Mouse (Mus musculus) limb, embryonic 10.5 days (tissue): Measurements from ENCODE around the gene Chid1. TPM values are rescaled to one million over a fixed set of nuclear protein-coding genes. Genes with fewer than 3 reads are reported as not detected.

Source experiments
- DNase-seq: peaks from one replicate; pipeline ENCODE4 v3.0.0-alpha.2; 2017; ENCODE audit warnings: low spot score
- H3K27ac ChIP-seq: fragments of 300-500 bp; sonication (generic); 2 replicates; pipeline ENCODE4 v1.5.1; 2016; ENCODE audit warnings: mild to moderate bottlenecking
- H3K27me3 ChIP-seq: fragments of 300-500 bp; sonication (generic); 2 replicates; pipeline ENCODE4 v1.6.1; 2016; ENCODE audit warnings: low read depth, mild to moderate bottlenecking; ENCODE audit not compliant: poor library complexity, severe bottlenecking
- H3K36me3 ChIP-seq: fragments of 300-500 bp; sonication (generic); 2 replicates; pipeline ENCODE4 v1.6.1; 2016; ENCODE audit warnings: mild to moderate bottlenecking, moderate library complexity
- H3K4me1 ChIP-seq: fragments of 300-500 bp; sonication (generic); 2 replicates; pipeline ENCODE4 v1.6.1; 2016
- H3K4me3 ChIP-seq: fragments of 300-500 bp; sonication (generic); 2 replicates; pipeline ENCODE4 v1.5.1; 2016; ENCODE audit warnings: mild to moderate bottlenecking, moderate library complexity
- H3K9me3 ChIP-seq: fragments of 300-500 bp; sonication (generic); replicated peaks from 2 replicates; pipeline ENCODE4 v1.6.1; 2016; ENCODE audit warnings: mild to moderate bottlenecking
- WGBS: fragments of 180-500 bp; shearing (Covaris S2); methylation state at CpG from one replicate; pipeline ENCODE4 v1.1.7; 2016; 5-methylcytosine and 5-hydroxymethylcytosine counted together
- polyA plus RNA-seq: library from polyadenylated mRNA; unstranded; fragments of >200 nt; fragmentation: Nextera tagmentation; extraction: Ambion mirVana; gene quantifications from 2 replicates; pipeline ENCODE4 v1.2.1, GENCODE M21; 2016

The Chid1 gene
- polyA plus RNA-seq, 1 experiment from 2014 or later: 26.7 TPM

DNA sequence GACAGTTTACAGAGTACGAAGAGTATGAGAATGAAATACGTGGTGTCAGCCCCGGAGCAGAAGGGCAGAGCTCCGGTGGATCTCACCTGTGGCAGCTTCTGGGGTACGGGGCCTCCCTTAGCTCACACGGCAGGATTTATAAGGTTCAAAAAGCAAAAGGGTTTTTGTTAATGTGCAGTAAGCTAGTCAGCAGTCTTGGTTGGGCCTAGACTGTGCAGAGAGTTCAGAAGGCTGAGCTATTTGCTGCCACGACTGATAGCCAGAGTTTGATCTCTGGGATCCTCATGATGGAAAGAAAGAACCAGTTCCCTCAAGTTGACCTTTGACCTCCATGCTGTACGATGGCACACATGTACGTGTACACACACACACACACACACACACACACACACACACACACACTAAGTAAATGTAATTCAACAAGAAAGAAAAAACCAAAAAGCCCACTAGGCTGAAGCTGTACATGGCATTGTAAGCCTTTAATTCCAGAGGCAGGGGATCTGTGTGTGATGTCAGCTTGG lies 29.7 kb upstream of the Chid1 start:
- Histone ChIP-seq H3K27ac (no peak overlapping the region), H3K4me1 (peaks cover 5% of the 10 kb centered on the region), H3K9me3 (no peaks in the 10 kb centered on the region), H3K36me3 (peaks cover 13% of the 10 kb centered on the region; the same call in 1 of the 2 replicates), H3K27me3 (no peaks in the 10 kb centered on the region), H3K4me3 (no peak overlapping the region)
- WGBS: 88% methylated on average over 9 of the region's 9 CpGs
- DNase-seq: no peak

GRCm38 (mm10) chr7:141566587-141566986 lies 26.9 kb upstream of the Chid1 start:
- Histone ChIP-seq H3K9me3 (no peaks in the 10 kb centered on the region), H3K27me3 (no peaks in the 10 kb centered on the region), H3K4me1 (peaks cover 25% of the 10 kb centered on the region), H3K27ac (no peak overlapping the region), H3K36me3 (peaks cover 13% of the 10 kb centered on the region; the same call in 1 of the 2 replicates), H3K4me3 (no peak overlapping the region)
- no peak for DNase-seq
- WGBS: 85% methylated on average over 7 of the region's 7 CpGs

DNA sequence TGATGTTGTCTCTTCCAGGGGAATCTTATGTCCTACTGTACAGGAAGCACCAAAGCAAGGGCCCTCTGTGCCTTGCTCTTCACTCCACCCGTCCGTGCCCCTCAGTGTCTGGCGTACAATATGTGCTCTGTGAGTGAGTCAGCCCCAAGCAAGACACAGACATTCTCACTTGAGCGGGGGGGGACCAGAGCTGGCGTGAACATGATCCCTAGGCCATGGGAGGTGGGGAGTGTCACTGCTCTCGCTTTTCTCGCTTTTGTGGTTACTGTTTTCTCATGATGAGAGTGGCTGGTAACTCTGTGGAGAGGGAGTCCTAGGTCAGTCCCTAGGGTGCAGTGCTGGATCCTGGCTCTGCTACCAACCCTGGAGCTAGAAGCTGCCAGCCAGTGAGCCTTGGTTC lies 24.9 kb upstream of the Chid1 start:
- Histone ChIP-seq H3K9me3 (no peaks in the 10 kb centered on the region), H3K4me3 (no peak overlapping the region), H3K36me3 (peaks cover 13% of the 10 kb centered on the region; the same call in 1 of the 2 replicates), H3K4me1 (peaks cover 30% of the 10 kb centered on the region), H3K27ac (no peak overlapping the region; the same call in 1 of the 2 replicates), H3K27me3 (no peaks in the 10 kb centered on the region)
- DNase-seq: no peak
- 69% methylated on average over 7 of the region's 7 CpGs for WGBS

DNA sequence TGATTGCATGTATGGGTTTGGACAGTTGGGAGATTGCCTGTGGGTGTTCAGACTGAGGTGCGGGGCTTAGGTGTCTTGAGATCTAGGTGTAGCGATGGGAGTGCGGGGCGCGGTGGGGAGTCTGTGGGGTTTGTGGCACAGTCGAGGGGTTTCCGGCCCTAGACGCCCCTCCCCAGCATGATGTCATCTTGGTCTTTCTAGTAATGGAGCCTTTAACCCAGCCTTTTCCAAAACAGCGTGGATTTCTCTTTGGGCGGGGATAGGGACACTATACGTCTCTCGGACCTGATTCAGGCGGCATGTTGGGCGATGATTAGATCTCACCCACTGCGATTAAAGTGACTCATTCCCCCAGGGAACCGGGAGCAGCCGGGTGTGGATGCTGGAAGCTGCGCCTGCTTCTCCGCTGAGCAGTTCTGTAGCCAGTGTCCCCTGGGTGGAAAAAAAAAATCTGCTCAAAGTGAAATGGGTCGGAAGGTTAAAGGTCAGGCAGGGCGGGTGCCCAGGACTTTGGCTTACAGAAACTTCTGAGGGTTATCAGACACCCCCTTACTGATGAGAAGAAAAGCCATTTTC lies 23.3 kb upstream of the Chid1 start:
- H3K36me3 ChIP-seq: peaks cover 13% of the 10 kb centered on the region; the same call in 1 of the 2 replicates
- H3K9me3 ChIP-seq: no peaks in the 10 kb centered on the region
- WGBS: 2% methylated on average over 21 of the region's 21 CpGs
- H3K4me3 ChIP-seq: peak overlapping the region; percentile 100
- H3K27me3 ChIP-seq: no peaks in the 10 kb centered on the region
- H3K27ac ChIP-seq: peak overlapping the region; percentile 95
- DNase-seq: peak; percentile 56
- peaks cover 30% of the 10 kb centered on the region for H3K4me1 ChIP-seq

DNA sequence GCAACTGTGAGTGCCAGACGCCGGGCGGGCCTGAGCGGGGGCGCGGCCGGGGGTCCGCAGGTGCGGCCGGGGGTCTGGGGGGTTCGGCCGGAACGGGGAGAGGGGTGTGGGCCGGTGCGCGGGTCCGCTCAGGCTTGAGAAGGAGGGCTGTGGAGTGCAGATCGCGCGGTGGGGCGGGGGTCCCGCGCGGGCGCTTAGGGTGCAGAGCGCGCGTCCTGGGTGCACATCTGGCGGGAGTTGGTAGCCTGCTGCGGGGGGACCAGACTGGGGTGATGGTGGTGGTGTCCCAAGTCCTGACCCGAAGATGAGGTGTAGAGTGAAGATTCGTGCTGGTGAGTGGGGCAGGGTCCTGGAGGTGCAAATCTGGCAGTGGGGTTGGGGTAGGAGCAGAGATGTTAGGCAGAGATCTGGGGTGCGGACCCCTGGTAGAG lies 22.8 kb upstream of the Chid1 start:
- H3K4me1 ChIP-seq: peaks cover 30% of the 10 kb centered on the region
- H3K9me3 ChIP-seq: no peaks in the 10 kb centered on the region
- H3K36me3 ChIP-seq: peaks cover 13% of the 10 kb centered on the region; the same call in 1 of the 2 replicates
- H3K4me3 ChIP-seq: peak overlapping the region; percentile 100
- peak overlapping the region; percentile 95 for H3K27ac ChIP-seq
- H3K27me3 ChIP-seq: no peaks in the 10 kb centered on the region
- no peak for DNase-seq
- under 1% methylated on average over 33 of the region's 33 CpGs for WGBS

- Histone ChIP-seq H3K4me1 (peaks cover 30% of the 10 kb centered on the region), H3K9me3 (no peaks in the 10 kb centered on the region), H3K27ac (peak within 1 kb of the TSS; percentile 95), H3K27me3 (no peaks in the 10 kb centered on the region), H3K36me3 (peaks cover 13% of the 10 kb centered on the region; the same call in 1 of the 2 replicates), H3K4me3 (peak within 1 kb of the TSS; percentile 100)
- DNase-seq: peak; percentile 98
- under 1% methylated on average over 72 of the region's 72 CpGs for WGBS
Measured at GRCm38 (mm10) chr7:141561682-141562391, 22.2 kb upstream of the Chid1 start, which contains the start of gene Ap2a2. Gene Ap2a2 (plus strand): TSS chr7:141562173.

DNA sequence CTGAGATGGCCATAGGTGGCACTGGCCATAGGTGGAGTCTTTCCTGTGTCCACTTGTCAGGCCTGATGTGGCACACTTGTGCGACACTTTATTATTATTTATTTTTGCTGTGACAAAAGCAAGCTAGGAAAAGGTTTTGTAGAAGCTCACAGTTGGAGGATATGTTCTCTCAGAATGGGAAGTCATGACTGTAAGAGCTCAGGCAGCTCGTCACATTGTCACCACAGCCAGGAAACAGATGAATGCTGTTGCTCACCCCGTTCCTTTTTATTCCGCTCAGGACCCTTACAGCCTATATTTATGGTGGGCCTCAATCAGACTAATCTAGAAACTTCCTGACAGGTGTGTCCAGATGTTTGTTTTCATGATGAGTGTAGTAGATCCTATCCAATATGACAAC lies 20.8 kb upstream of the Chid1 start:
- 88% methylated on average over 4 of the region's 4 CpGs for WGBS
- DNase-seq: no peak
- Histone ChIP-seq H3K4me1 (peaks cover 30% of the 10 kb centered on the region), H3K27me3 (no peaks in the 10 kb centered on the region), H3K4me3 (no peak overlapping the region), H3K9me3 (no peaks in the 10 kb centered on the region), H3K27ac (no peak overlapping the region), H3K36me3 (peaks cover 8% of the 10 kb centered on the region; the same call in 1 of the 2 replicates)

- H3K9me3 ChIP-seq: no peaks in the 10 kb centered on the region
- 84% methylated on average over 2 of the region's 2 CpGs for WGBS
- no peak overlapping the region for H3K4me3 ChIP-seq
- peaks cover 5% of the 10 kb centered on the region; the same call in 1 of the 2 replicates for H3K36me3 ChIP-seq
- H3K27ac ChIP-seq: no peak overlapping the region
- peaks cover 29% of the 10 kb centered on the region for H3K4me1 ChIP-seq
- no peak for DNase-seq
- no peaks in the 10 kb centered on the region for H3K27me3 ChIP-seq
Measured at GRCm38 (mm10) chr7:141559726-141560325, 20.2 kb upstream of the Chid1 start.

DNA sequence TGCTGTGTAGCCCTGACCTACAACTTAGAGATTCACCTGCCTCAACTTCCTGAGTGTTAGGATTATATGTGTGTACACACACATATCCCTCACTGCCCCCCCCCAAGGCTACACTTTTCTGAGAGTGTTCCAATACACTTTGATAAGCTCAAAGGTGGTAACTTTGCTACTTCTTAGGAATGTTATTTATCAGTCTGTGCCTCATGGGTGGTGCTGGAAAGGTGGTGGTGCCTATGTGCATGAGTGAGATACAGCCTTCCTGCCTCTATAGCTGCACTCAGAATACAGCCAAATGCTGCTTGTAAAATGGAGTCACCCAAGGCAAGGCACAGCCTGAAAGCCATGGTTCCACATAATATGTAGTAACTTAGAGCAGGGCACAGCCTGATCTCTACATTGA lies 19.3 kb upstream of the Chid1 start:
- no peak for DNase-seq
- Histone ChIP-seq H3K27me3 (no peaks in the 10 kb centered on the region), H3K4me3 (no peak overlapping the region), H3K4me1 (peaks cover 23% of the 10 kb centered on the region), H3K36me3 (no peaks in the 10 kb centered on the region), H3K9me3 (no peaks in the 10 kb centered on the region), H3K27ac (no peak overlapping the region)

DNA sequence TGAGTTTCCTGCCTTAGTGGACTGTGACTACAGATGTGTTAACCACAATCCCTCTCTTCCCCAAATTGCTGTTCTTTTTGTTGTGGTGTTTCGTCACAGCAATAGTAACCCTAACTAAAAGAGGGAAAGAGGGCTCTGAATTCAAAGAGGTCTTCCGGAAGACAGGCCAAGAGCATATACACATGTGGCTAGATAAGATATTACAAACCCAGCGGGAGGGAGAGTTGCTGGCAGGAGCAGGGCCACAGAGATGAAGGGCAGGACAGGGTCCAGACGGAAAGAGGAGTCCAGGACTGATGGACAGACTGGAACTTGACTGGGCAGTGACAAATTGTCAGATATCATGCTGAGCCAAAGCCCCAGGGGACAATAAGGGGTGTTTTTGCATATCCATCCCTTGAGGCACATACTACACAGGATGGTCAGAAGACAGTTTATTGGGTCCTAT lies 18.7 kb upstream of the Chid1 start:
- Histone ChIP-seq H3K27ac (no peak overlapping the region), H3K36me3 (no peaks in the 10 kb centered on the region), H3K4me1 (peaks cover 21% of the 10 kb centered on the region), H3K27me3 (no peaks in the 10 kb centered on the region), H3K4me3 (no peak overlapping the region), H3K9me3 (no peaks in the 10 kb centered on the region)
- DNase-seq: no peak
- 76% methylated on average over 4 of the region's 4 CpGs for WGBS

DNA sequence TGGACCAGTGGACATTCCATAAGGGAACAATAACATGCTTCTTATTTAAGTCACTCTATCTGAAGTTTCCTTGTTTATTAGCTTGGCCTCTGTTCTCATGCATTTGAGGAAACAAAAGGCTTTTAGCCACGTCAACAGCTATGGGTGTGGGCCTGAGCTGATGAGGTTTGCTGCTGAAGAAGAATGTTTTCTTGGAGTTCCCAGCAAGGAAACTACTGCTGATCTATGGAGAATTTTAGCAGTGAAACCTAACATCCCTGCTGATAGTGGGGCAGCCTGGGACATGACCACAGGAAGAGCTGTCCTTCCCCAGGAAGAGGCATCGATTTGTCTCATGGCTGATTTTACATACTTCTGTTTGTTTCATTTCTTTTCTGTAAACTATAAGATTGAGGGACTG lies 10.8 kb upstream of the Chid1 start:
- Histone ChIP-seq H3K9me3 (no peaks in the 10 kb centered on the region), H3K27ac (no peak overlapping the region), H3K27me3 (no peaks in the 10 kb centered on the region), H3K4me1 (no peaks in the 10 kb centered on the region), H3K4me3 (no peak overlapping the region), H3K36me3 (no peaks in the 10 kb centered on the region)
- WGBS: 87% methylated on average over 2 of the region's 2 CpGs
- no peak for DNase-seq

GRCm38 (mm10) chr7:141549432-141550061 lies 9.9 kb upstream of the Chid1 start:
- Histone ChIP-seq H3K9me3 (no peaks in the 10 kb centered on the region), H3K4me3 (no peak overlapping the region), H3K27me3 (no peaks in the 10 kb centered on the region), H3K27ac (no peak overlapping the region), H3K4me1 (no peaks in the 10 kb centered on the region), H3K36me3 (no peaks in the 10 kb centered on the region)
- DNase-seq: no peak
- WGBS: 91% methylated on average over 3 of the region's 3 CpGs
